Mouse (Mus musculus) activated CD4-positive, CD25-positive, alpha-beta regulatory T cell (primary cell): ENCODE measurements around the gene Olfr1174-ps. TPM values are rescaled to one million over a fixed set of nuclear protein-coding genes. Genes with fewer than 3 reads are reported as not detected.

Source experiments
- polyA plus RNA-seq, 2 experiments: library from polyadenylated mRNA; unstranded; fragments of 100-300 nt; shearing (Covaris generic); gene quantifications; one replicate each; pipeline ENCODE4 v1.2.1; 2017

Gene Olfr1174-ps
- polyA plus RNA-seq, result under 1 TPM in 1 of 2 experiments, not detected in 1; 0.69 TPM

DNA sequence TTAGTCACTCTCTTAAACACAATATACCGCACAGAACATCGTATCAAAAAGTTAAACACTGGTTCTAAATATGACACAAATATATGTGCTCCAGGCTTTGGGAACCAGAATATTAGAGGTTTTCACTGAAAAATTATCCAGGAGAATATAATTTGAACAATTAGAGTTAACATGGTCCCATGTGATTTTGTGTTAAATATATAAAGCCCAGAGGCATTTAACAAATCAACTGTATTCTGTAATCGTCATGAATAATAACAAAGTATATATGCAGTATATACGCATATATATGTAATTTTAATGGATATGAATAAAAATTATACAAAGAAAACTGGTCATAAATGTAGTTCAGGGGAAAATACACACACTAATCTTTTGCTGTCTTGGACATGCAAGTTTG, at the start of gene Olfr1174-ps:
TSS of gene Olfr1174-ps (minus strand) at position 101 of the 400 bp plus-strand sequence.

DNA sequence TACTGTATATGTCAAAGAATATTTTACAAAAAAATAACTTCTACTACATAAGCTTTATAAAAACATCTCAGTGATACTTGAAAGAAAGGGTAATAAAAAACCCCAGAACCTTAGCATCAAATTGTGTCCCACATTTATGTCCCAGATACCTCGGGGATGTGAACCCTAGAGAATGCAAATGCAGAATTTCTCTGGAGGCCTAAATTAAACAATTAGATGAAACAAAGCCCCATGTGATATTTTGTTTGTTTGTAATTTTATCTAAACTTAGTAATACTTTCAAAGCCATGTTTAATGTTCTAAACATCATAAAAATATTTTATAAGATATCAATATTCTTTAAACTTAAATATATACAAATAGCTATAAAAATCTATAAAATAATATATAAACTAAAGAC, 31.5 kb upstream of the Olfr1174-ps start, which contains the start of gene Olfr1177-ps:
TSS of gene Olfr1177-ps (minus strand) at position 101 of the 400 bp plus-strand sequence.

GRCm38 (mm10) chr2:88336421-88336820, 21.5 kb upstream of the Olfr1174-ps start, which contains the start of gene Olfr1176:
Gene Olfr1176 (plus strand): TSS chr2:88336721.

GRCm38 (mm10) chr2:88327115-88327514, 12.2 kb upstream of the Olfr1174-ps start, which contains the start of gene Olfr1175-ps:
Gene Olfr1175-ps (minus strand): TSS chr2:88327215.

DNA sequence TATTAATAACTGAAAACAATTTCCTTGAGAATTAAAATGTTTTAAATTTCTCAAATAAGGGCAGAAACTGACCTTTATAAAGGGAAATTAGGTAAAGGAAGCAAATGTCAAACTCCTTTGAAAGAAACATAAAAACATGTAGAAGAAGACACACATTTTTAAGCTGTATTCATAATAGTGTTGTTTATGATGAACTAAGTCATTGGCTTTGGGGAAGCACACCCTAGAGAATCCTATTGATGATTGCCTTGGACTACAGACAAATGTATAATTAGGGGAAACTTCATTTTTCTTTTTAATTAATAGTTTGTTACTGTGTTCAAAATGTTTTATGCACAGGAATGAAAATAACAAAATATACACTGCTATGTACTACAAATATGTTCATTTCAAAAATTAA, 35.2 kb downstream of the Olfr1174-ps start, which contains the start of gene Olfr1173:
TSS of gene Olfr1173 (minus strand) at position 101 of the 400 bp plus-strand sequence.

Other genes starting within 250 kb of the Olfr1174-ps start
- gene Olfr1163, start 243.3 kb downstream of the Olfr1174-ps start, polyA plus RNA-seq, result not detected
- gene Olfr1164, start 221.2 kb downstream of the Olfr1174-ps start, polyA plus RNA-seq, result not detected
- gene Olfr1166, start 186.9 kb downstream of the Olfr1174-ps start, polyA plus RNA-seq, result not detected
- not detected for gene Olfr1167, start 159.9 kb downstream of the Olfr1174-ps start, polyA plus RNA-seq
- not detected for gene Olfr1168, start 133.3 kb downstream of the Olfr1174-ps start, polyA plus RNA-seq
- not detected for gene Olfr1170, start 86.8 kb downstream of the Olfr1174-ps start, polyA plus RNA-seq
- under 1 TPM in 1 of 2 experiments, not detected in 1; 0.31 TPM for gene Olfr1173, start 35.3 kb downstream of the Olfr1174-ps start, polyA plus RNA-seq
- under 1 TPM in 1 of 2 experiments, not detected in 1; 0.04 TPM for gene Olfr1175-ps, start 12.1 kb upstream of the Olfr1174-ps start, polyA plus RNA-seq
- gene Olfr1176, start 21.6 kb upstream of the Olfr1174-ps start, polyA plus RNA-seq, result under 1 TPM in 1 of 2 experiments, not detected in 1; 0.06 TPM
- gene Olfr1177-ps, start 31.4 kb upstream of the Olfr1174-ps start, polyA plus RNA-seq, result not detected
- gene Olfr1178, start 71.9 kb upstream of the Olfr1174-ps start, polyA plus RNA-seq, result under 1 TPM in 1 of 2 experiments, not detected in 1; 0.02 TPM
- not detected for gene Olfr1179, start 91.3 kb upstream of the Olfr1174-ps start, polyA plus RNA-seq
- gene Olfr1180, start 104.0 kb upstream of the Olfr1174-ps start, polyA plus RNA-seq, result not detected
- under 1 TPM in 1 of 2 experiments, not detected in 1; 0.09 TPM for gene Olfr1181, start 111.0 kb upstream of the Olfr1174-ps start, polyA plus RNA-seq
- gene Gm13757, start 134.0 kb upstream of the Olfr1174-ps start, polyA plus RNA-seq, result not detected
- gene Olfr1183, start 139.7 kb upstream of the Olfr1174-ps start, polyA plus RNA-seq, result not detected
- gene Olfr1184, start 168.5 kb upstream of the Olfr1174-ps start, polyA plus RNA-seq, result not detected
- gene Olfr1185-ps1, start 178.2 kb upstream of the Olfr1174-ps start, polyA plus RNA-seq, result under 1 TPM in 1 of 2 experiments, not detected in 1; 0.10 TPM
- not detected for gene Olfr1186, start 203.4 kb upstream of the Olfr1174-ps start, polyA plus RNA-seq
- under 1 TPM; 0.30 to 0.65 TPM for gene Olfr1188, start 241.8 kb upstream of the Olfr1174-ps start, polyA plus RNA-seq